Mouse (Mus musculus): ENCODE data around the gene Aff1. TPM values are rescaled to one million over a fixed set of nuclear protein-coding genes. Genes with fewer than 3 reads are reported as not detected.

The Aff1 gene
- polyA plus RNA-seq, 1 experiment from 2014 or later = 2.3 TPM

- no peak for ATAC-seq (ENCODE audit: low read depth)
- H3K4me1 ChIP-seq (replicated peaks) = peaks cover 8% of the 10 kb centered on the region
- peaks cover 20% of the 10 kb centered on the region for H3K27me3 ChIP-seq
- H3K27ac ChIP-seq (replicated peaks) = no peak overlapping the region
- no peaks in the 10 kb centered on the region for H3K9me3 ChIP-seq
- no peak overlapping the region for H3K4me3 ChIP-seq
- no peak overlapping the region for H3K9ac ChIP-seq
- WGBS = 73% methylated on average over 5 of the region's 5 CpGs
- H3K36me3 ChIP-seq = no peaks in the 10 kb centered on the region
- H3K4me2 ChIP-seq = no peak overlapping the region
Measured at GRCm38 (mm10) chr5:103697875-103698491, 5.8 kb downstream of the Aff1 start.

DNA sequence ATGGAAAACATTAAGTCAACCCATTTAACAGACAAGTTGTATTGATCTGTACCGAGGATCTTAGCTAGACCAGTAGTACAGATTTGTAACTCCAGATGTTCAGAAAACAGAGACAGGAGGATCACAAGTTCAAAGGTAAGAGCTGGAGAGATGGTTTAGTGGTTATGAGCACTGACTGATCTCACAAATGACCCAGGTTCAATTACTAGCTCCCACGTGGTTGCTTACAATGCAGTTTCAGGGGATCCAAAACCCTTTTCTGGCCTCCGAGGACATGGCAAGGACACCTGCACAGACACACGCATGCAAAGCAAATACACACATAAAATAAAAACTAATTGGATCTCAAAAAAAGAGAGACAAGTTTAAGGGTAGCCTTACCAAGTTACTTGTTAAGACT is 6.4 kb downstream of the Aff1 start:
- no peak overlapping the region for H3K4me2 ChIP-seq
- peaks cover 2% of the 10 kb centered on the region for H3K4me1 ChIP-seq (replicated peaks)
- peaks cover 15% of the 10 kb centered on the region for H3K27me3 ChIP-seq
- H3K9ac ChIP-seq = no peak overlapping the region
- no peak for ATAC-seq (ENCODE audit: low read depth)
- H3K36me3 ChIP-seq = no peaks in the 10 kb centered on the region
- H3K4me3 ChIP-seq = no peak overlapping the region
- 87% methylated on average over 4 of the region's 4 CpGs for WGBS
- H3K27ac ChIP-seq (replicated peaks) = no peak overlapping the region
- no peaks in the 10 kb centered on the region for H3K9me3 ChIP-seq

GRCm38 (mm10) chr5:103699537-103699936 is 7.4 kb downstream of the Aff1 start:
- ATAC-seq (ENCODE audit: low read depth) = no peak
- H3K9ac ChIP-seq = no peak overlapping the region
- 50% methylated on average over 4 of the region's 4 CpGs for WGBS
- H3K4me3 ChIP-seq = no peak overlapping the region
- H3K4me1 ChIP-seq (replicated peaks) = no peaks in the 10 kb centered on the region
- H3K4me2 ChIP-seq = no peak overlapping the region
- no peak overlapping the region for H3K27ac ChIP-seq (replicated peaks)
- no peaks in the 10 kb centered on the region for H3K36me3 ChIP-seq
- H3K27me3 ChIP-seq = peaks cover 5% of the 10 kb centered on the region
- H3K9me3 ChIP-seq = no peaks in the 10 kb centered on the region

GRCm38 (mm10) chr5:103700661-103701060 is 8.5 kb downstream of the Aff1 start:
- H3K4me3 ChIP-seq = no peak overlapping the region
- 67% methylated on average over 2 of the region's 2 CpGs for WGBS
- no peak overlapping the region for H3K4me2 ChIP-seq
- no peaks in the 10 kb centered on the region for H3K4me1 ChIP-seq (replicated peaks)
- no peak for ATAC-seq (ENCODE audit: low read depth)
- no peaks in the 10 kb centered on the region for H3K9me3 ChIP-seq
- no peak overlapping the region for H3K27ac ChIP-seq (replicated peaks)
- H3K36me3 ChIP-seq = no peaks in the 10 kb centered on the region
- H3K27me3 ChIP-seq = no peaks in the 10 kb centered on the region
- H3K9ac ChIP-seq = no peak overlapping the region

DNA sequence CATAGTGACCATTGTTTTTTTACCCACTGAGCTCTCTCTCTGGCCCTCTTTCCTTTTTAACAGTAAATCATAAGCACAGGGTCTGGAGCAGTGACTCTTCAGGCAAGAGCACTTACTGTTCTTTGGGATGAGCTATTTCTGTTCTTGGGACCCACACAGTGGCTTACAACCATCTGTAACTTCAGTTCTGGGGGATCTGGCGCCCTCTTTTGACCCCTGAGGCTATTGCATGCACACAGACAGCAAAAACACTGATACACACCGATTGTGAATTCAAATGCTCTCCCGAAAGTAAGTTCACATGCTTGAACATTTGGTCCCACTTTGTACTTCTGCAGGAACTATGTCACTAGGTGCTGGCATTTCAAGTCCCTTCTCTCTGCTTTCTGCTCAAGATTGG is 9.3 kb downstream of the Aff1 start:
- Histone ChIP-seq H3K27me3 (no peaks in the 10 kb centered on the region), H3K9ac (no peak overlapping the region), H3K4me3 (no peak overlapping the region), H3K4me2 (no peak overlapping the region), H3K36me3 (no peaks in the 10 kb centered on the region), H3K9me3 (no peaks in the 10 kb centered on the region; the same call in 1 of the 2 replicates), H3K4me1 (replicated peaks) (no peaks in the 10 kb centered on the region), H3K27ac (replicated peaks) (no peak overlapping the region)
- no peak for ATAC-seq (ENCODE audit: low read depth)
- 69% methylated on average over 3 of the region's 3 CpGs for WGBS

DNA sequence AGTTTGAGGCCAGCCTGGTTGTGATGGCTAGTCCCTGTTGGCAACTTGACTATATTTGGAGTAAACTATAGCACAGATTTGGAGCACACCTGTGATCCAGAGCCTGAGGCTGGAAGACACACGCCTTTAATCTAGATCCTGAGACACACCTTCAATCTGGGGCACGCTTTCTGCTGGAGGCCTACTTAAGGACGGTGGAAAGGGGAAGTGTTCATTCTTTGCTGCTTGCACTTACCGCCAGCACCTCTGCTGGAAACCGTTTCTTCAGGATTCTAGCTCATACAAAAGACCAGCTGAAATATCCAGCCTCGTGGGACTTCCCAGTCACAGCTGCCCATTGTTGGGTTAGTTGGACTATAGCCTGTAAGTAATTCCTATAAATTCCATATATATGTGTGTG is 10.4 kb downstream of the Aff1 start:
- H3K36me3 ChIP-seq = no peaks in the 10 kb centered on the region
- no peaks in the 10 kb centered on the region for H3K27me3 ChIP-seq
- H3K4me3 ChIP-seq = no peak overlapping the region
- no peak overlapping the region for H3K9ac ChIP-seq
- no peak overlapping the region for H3K27ac ChIP-seq (replicated peaks)
- H3K4me2 ChIP-seq = no peak overlapping the region
- H3K4me1 ChIP-seq (replicated peaks) = no peaks in the 10 kb centered on the region
- H3K9me3 ChIP-seq = no peaks in the 10 kb centered on the region; the same call in 1 of the 2 replicates
- no peak for ATAC-seq (ENCODE audit: low read depth)
- 83% methylated on average over 6 of the region's 6 CpGs for WGBS

DNA sequence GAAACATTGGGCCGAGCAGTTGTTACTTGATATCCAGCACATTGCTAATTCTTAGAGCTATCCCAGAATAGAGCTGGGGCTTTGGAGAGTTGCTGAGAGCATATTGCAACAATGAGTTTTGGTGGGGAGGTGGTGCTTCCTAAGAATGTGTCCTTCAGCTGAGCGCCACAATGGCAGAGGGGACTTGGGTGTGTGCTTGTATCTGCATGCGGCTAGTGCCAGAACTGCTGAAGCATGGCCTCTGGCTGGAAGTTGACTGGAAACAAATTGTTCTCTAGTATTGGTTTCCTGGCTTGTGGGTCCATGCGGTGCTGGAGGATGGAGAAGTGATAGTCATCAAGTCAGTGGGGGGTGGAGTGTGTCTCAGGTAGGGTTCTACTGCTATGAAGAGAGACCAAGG is 13.2 kb downstream of the Aff1 start:
- Histone ChIP-seq H3K9ac (no peak overlapping the region), H3K36me3 (no peaks in the 10 kb centered on the region), H3K4me2 (no peak overlapping the region), H3K27me3 (no peaks in the 10 kb centered on the region), H3K4me1 (replicated peaks) (no peaks in the 10 kb centered on the region), H3K9me3 (no peaks in the 10 kb centered on the region; the same call in 1 of the 2 replicates), H3K27ac (replicated peaks) (no peak overlapping the region), H3K4me3 (no peak overlapping the region)
- 96% methylated on average over 4 of the region's 4 CpGs for WGBS
- ATAC-seq (ENCODE audit: low read depth) = no peak

DNA sequence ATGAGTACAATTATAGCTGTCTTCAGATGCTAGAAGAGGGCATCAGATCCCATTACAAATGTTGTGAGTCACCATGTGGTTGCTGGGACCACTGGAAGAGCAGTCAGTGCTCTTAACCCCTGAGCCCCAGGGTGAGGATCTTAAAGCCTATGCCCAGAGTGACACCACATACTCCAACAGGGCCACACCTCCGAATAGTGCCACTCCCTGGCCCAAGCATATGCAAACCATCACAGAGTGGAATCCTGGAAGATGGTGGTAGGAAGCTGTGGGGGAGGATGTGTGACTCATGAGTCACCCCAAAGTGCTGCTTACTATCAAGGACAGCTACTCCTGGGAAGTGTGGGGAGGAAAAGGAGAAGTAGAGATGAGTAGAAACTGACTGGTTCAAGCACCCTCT is 13.7 kb downstream of the Aff1 start:
- no peak overlapping the region for H3K4me2 ChIP-seq
- H3K4me1 ChIP-seq (replicated peaks) = no peaks in the 10 kb centered on the region
- H3K27ac ChIP-seq (replicated peaks) = no peak overlapping the region
- no peaks in the 10 kb centered on the region; the same call in 1 of the 2 replicates for H3K9me3 ChIP-seq
- no peak overlapping the region for H3K4me3 ChIP-seq
- H3K9ac ChIP-seq = no peak overlapping the region
- no peaks in the 10 kb centered on the region for H3K27me3 ChIP-seq
- H3K36me3 ChIP-seq = no peaks in the 10 kb centered on the region
- 84% methylated on average over 1 of the region's 1 CpGs for WGBS
- ATAC-seq (ENCODE audit: low read depth) = no peak

- 95% methylated on average over 3 of the region's 3 CpGs for WGBS
Measured at GRCm38 (mm10) chr5:103709044-103709443, 16.9 kb downstream of the Aff1 start.

GRCm38 (mm10) chr5:103711886-103712285 is 19.7 kb downstream of the Aff1 start:
- Histone ChIP-seq H3K36me3 (no peaks in the 10 kb centered on the region), H3K4me2 (no peak overlapping the region), H3K27me3 (no peaks in the 10 kb centered on the region), H3K9me3 (no peaks in the 10 kb centered on the region), H3K9ac (no peak overlapping the region), H3K4me3 (no peak overlapping the region), H3K4me1 (replicated peaks) (no peaks in the 10 kb centered on the region), H3K27ac (replicated peaks) (no peak overlapping the region)
- no peak for ATAC-seq (ENCODE audit: low read depth)
- 71% methylated on average over 2 of the region's 2 CpGs for WGBS

More at GRCm38 (mm10) chr5:103709044-103709443, 16.9 kb downstream of the Aff1 start:
- Histone ChIP-seq H3K4me1 (replicated peaks) (no peaks in the 10 kb centered on the region), H3K9ac (no peak overlapping the region), H3K9me3 (no peaks in the 10 kb centered on the region; the same call in 1 of the 2 replicates), H3K4me2 (no peak overlapping the region), H3K36me3 (no peaks in the 10 kb centered on the region), H3K4me3 (no peak overlapping the region), H3K27me3 (no peaks in the 10 kb centered on the region), H3K27ac (replicated peaks) (no peak overlapping the region)
- ATAC-seq (ENCODE audit: low read depth) = no peak

GRCm38 (mm10) chr5:103713422-103713821 is 21.2 kb downstream of the Aff1 start:
- no peaks in the 10 kb centered on the region for H3K9me3 ChIP-seq
- H3K27me3 ChIP-seq = no peaks in the 10 kb centered on the region
- no peak overlapping the region for H3K9ac ChIP-seq
- no peak overlapping the region for H3K4me2 ChIP-seq
- ATAC-seq (ENCODE audit: low read depth) = no peak
- H3K36me3 ChIP-seq = no peaks in the 10 kb centered on the region
- H3K4me3 ChIP-seq = no peak overlapping the region
- no peak overlapping the region for H3K27ac ChIP-seq (replicated peaks)
- no peaks in the 10 kb centered on the region for H3K4me1 ChIP-seq (replicated peaks)
- 49% methylated on average over 2 of the region's 2 CpGs for WGBS

- no peak overlapping the region for H3K27ac ChIP-seq (replicated peaks)
- peaks cover 5% of the 10 kb centered on the region for H3K4me1 ChIP-seq (replicated peaks)
- H3K9ac ChIP-seq = no peak overlapping the region
- 92% methylated on average over 6 of the region's 6 CpGs for WGBS
- no peak overlapping the region for H3K4me3 ChIP-seq
- no peak for ATAC-seq (ENCODE audit: low read depth)
- H3K36me3 ChIP-seq = no peaks in the 10 kb centered on the region
- no peaks in the 10 kb centered on the region for H3K9me3 ChIP-seq
- no peak overlapping the region for H3K4me2 ChIP-seq
- H3K27me3 ChIP-seq = no peaks in the 10 kb centered on the region
Measured at GRCm38 (mm10) chr5:103714943-103715342, 22.8 kb downstream of the Aff1 start.

DNA sequence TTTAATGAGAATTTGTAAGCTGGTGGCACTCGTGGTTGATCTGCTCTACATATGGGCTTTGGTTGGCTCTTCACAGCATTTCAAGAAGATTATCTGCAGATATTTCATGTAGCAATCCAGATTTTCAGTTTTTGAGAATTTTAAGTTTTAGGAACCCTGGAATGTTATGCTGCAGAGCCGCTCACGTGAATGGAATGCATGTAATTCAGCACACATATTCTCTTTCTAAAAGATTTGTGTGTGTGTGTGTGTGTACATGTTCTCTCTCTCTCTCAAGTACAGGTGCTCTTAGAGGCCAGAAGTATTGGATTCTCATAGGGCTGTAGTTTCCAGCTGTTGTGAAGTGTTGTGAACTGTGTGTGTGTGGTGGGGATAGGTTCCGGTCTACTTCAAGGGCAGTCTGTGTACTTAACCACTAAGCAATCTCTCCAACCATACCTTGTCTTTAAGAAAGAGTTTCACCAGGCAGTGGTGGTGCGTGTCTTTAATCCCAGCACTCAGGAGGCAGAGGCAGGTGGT is 24.7 kb downstream of the Aff1 start:
- no peak for ATAC-seq (ENCODE audit: low read depth)
- peaks cover 5% of the 10 kb centered on the region for H3K4me1 ChIP-seq (replicated peaks)
- 90% methylated on average over 5 of the region's 5 CpGs for WGBS
- no peak overlapping the region for H3K4me2 ChIP-seq
- H3K9me3 ChIP-seq = no peaks in the 10 kb centered on the region
- no peaks in the 10 kb centered on the region for H3K27me3 ChIP-seq
- no peak overlapping the region for H3K9ac ChIP-seq
- H3K4me3 ChIP-seq = no peak overlapping the region
- H3K27ac ChIP-seq (replicated peaks) = no peak overlapping the region
- H3K36me3 ChIP-seq = no peaks in the 10 kb centered on the region
